Mouse (Mus musculus) mature B cell (primary cell): ENCODE results near the gene Adam1a.

Source experiments
- in situ Hi-C: fragments of 300-500 bp; cut with MboI; formaldehyde crosslinking; loops from 2 replicates; pipeline ENCODE4 v1.14.3; 2019

The Adam1a gene

DNA sequence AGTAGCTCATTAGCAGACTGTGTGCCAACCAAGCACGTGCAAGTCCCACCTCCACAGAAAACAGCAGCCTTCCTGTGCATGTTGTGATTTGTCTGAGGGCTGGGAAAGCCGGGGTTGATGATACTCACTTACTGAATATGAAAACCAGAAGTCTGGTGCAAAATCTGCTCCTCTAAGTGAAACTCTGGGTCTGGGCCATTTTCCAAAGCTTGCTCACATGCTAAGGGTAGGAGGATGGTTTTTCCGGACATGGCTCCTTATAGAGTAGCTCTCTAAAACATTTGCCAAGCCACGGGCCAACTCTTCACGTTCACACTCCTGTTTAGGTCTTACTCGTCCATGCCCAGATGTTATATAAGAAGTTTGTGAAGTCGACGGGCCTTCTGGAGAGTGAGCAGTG lies 52.0 kb downstream of the Adam1a start:
- in situ Hi-C loops, result no loop called here

DNA sequence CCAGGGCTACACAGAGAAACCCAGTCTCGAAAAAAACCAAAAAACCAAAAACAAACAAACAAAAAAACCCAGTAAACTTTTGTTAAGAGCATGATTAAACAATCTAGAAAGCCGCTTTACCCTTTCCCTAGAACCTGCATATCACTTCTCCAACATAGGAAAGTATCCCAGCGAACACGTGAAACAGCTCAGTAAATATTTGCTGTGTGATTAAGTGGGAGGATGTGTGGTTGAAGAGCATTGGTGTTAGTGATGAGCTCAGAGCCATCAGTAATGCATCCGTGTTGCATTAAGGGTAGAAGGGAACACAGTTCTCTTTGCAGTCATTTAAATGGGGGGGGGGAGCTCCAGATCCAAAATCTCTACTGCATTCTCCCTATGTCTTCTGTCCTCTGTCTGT lies 60.5 kb downstream of the Adam1a start:
- in situ Hi-C loops, result no loop called here

DNA sequence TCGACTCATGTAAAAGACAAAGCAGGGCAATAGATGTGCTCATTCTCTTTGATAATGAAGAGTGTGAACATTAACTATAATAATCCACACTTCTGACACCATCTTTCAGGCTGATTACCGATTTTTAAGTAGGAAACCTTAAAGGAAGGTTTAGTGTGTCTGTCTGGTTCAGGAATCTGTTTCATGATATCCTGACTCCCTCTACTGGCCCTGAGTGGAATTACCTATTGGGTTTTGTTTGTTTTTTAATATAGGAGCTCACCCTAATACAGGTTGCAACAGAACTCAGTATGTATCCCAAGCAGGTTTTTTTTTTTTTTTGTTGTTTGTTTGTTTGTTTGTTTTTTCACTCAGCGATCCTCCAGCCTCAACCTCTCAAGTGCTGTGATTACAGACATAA lies 67.6 kb downstream of the Adam1a start:
- in situ Hi-C loops, result loop anchor here (5.0 kb wide), 1 partner anchor 35 kb away; no protein-coding TSS in a partner anchor

DNA sequence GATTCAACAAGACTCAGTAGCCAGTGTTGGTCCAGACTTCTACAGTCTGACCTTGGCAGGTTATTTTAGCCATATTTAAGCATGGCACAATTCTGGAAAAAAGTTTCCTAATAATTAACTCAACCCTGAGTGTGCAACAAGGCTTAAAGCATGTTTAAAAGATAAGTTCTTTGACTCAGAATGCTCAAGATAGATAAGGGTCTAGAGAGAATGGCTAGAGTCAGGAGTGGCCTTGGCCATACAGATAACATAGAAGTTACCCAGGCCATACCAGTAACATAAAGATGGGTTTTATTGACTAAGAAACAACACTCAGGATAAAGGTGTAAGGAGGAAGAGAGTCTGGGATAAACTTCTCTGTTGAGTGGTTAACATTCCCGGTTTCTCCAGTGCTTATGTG lies 69.2 kb downstream of the Adam1a start:
- in situ Hi-C loops, result loop anchor here (5.0 kb wide), 1 partner anchor 34 kb away; no protein-coding TSS in a partner anchor

DNA sequence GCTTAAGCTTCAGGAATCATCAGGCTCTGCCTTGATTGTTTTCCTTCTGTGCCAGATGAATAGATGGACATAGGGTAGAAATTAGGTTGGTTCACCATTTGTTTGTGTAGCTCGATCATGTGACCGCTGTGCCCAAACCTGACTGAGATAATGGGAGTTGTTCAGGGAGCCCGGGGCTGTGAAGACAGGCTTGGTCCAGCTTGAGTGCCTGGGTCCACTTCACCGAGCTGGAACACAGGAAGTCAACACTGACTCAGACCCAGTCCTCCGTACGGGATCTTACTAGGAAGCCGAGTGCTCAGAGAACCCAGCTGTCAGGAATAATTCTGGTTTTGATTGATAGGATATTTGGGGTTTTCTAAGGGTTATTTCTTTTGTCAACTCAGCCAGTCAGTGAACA lies 70.7 kb downstream of the Adam1a start:
- in situ Hi-C loops, result loop anchor here (5.0 kb wide), 1 partner anchor 32 kb away; no protein-coding TSS in a partner anchor

DNA sequence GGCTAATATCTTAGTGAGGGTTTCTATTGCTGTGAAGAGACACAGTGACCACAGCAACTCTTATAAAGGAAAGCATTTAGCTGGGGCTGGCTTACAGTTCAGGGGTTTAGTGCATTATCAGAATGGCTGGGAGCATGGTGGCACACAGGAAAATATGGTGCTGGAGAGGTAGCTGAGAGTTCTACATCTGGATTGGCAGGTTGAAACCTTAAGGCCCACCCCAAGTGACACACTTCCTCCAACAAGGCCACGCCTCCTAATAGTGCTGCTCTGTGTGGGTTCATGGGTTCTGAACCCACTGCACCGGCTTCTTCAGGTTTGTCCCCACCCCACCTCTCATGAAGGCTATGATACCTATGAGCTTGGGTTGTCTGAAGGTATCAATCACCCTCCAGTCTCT lies 72.9 kb downstream of the Adam1a start:
- in situ Hi-C loops, result no loop called here

DNA sequence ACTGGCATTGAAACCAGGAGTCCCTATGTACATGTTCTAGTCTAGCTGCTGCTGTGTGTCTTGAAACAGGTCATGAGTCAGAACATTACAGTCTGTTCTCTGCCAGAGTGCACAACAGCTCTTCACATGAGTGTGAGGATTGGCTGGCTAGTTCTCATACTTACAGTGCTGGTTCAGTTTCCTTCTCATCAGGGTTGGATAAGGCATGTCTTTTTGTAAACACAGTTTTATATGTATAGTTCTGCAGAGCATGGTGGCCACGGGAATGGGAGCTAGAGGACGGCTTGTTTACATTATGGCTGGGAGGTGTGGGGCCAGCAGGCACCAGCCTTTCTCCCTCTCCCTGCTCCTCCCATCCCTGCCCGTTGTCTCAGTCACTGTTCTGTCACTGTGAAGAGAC lies 75.7 kb downstream of the Adam1a start:
- in situ Hi-C loops, result no loop called here
